Mouse (Mus musculus): Measurements from ENCODE around the gene Sppl2b.

DNA sequence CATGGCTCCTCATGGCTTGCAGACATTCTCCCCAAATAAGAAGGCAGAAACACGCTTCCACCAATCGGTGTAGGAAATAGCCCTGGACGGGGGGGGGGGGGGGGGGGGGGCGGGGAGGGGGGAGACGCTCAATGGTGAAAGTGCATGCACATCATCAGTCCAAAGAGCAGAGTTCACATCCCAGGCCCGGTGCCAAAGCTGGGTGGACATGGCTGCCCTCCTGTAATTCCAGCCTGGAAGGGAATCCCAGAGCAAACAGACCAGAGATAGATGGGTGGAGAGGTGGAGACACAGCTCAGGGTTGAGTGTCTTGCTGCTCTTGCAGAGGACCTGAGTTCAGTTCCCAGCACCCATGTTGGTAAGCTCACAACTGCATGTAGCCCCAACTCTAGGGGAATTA is 15.9 kb downstream of the Sppl2b start:
- TF ChIP-seq GATA1 (IDR thresholded peaks at IDR 0.05; ENCODE audit: borderline replicate concordance, low read length), result no peak
- TF ChIP-seq FLI1 (IDR thresholded peaks at IDR 0.05; ENCODE audit: low read length), result no peak
